20 mouse cellular contexts compared by ENCODE assay signal in the genomic region with DNA sequence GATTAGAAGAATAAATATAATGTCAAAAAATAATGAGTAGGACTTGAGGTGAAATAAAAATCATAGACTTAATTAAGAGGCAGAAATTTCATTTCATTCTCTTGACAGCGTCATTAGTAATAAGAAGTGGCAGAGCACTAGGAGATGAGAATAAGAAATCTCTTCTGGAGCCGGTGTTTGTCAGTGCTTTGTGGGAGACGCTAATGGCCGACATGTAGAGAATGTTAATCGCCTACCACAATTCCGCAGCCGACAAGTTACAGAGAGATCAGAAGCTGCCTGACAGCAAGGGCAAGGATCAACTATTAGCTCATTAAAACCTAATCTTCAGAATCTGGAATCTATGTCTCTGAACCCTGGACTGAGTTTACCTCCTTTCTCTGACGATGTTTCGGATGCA. TPM values are rescaled to one million over a fixed set of nuclear protein-coding genes. Genes with fewer than 3 reads are reported as not detected.
DNase-seq lines count a peak whose midpoint lies in the region; ATAC-seq and TF ChIP-seq lines count a peak whose summit lies in the region.
"Had no signal": no experiment of that assay in that cellular context is flagged by ENCODE, and none has a peak within 500 bp of the region (broad histone marks: within the 10 kb centered on the region; RNA-seq: fewer than 3 reads in every experiment).

No protein-coding gene starts in this region.

- DNase-seq in forebrain, embryonic 14.5 days (ENCODE audit: low spot score), result peak; percentile 15
- DNase-seq in forebrain, embryonic 10.5 days (ENCODE audit: extremely low spot score, low spot score), result no peak
- DNase-seq in layer of hippocampus, adult 2 months (ENCODE audit: low spot score in 2 of 2), result no peak
- DNase-seq in layer of hippocampus, postnatal 25 days (ENCODE audit: extremely low spot score in 1 of 2, low spot score in 1 of 2), result no peak
- DNase-seq in retina, postnatal 1 day, result peak; percentile 27
- DNase-seq: adrenal gland, adult 8-10 months; cerebellum, adult 9-11 months; forebrain, postnatal 0 days; kidney, adult 18-20 months; kidney, postnatal 14 days; liver, embryonic 13.5 days; lung, postnatal 36 days; right cerebral cortex, adult 18-20 months had no signal

- no peak overlapping the region for H3K27ac ChIP-seq in forebrain, embryonic 14.5 days (ENCODE audit: low read depth, low read length)
- H3K27ac ChIP-seq in forebrain, embryonic 10.5 days, result no peak overlapping the region
- H3K27ac ChIP-seq in layer of hippocampus, adult 2 months, result peak overlapping the region; percentile 90
- peak overlapping the region; percentile 51; the same call in 1 of the 2 replicates for H3K27ac ChIP-seq in midbrain, embryonic 13.5 days
- no peak overlapping the region for H3K27ac ChIP-seq in midbrain, embryonic 16.5 days (ENCODE audit: low read length)
- H3K27ac ChIP-seq: embryonic facial prominence, embryonic 13.5 days; heart, embryonic 10.5 days; liver, embryonic 13.5 days; stomach, postnatal 0 days had no signal

- no peaks in the 10 kb centered on the region for H3K9me3 ChIP-seq in forebrain, embryonic 14.5 days (replicated peaks; ENCODE audit: control insufficient read depth, low read length)
- H3K9me3 ChIP-seq in forebrain, embryonic 10.5 days, result no peaks in the 10 kb centered on the region
- no peaks in the 10 kb centered on the region for H3K9me3 ChIP-seq in midbrain, embryonic 13.5 days
- H3K9me3 ChIP-seq in midbrain, embryonic 16.5 days (replicated peaks; ENCODE audit: control insufficient read depth, low read length, poor library complexity, severe bottlenecking), result no peaks in the 10 kb centered on the region
- H3K9me3 ChIP-seq: embryonic facial prominence, embryonic 13.5 days; heart, embryonic 10.5 days; liver, embryonic 13.5 days had no signal

- H3K4me2 ChIP-seq in forebrain, embryonic 14.5 days (ENCODE audit: low read length), result no peak overlapping the region
- no peak overlapping the region for H3K4me2 ChIP-seq in midbrain, embryonic 13.5 days (replicated peaks)
- H3K4me2 ChIP-seq in midbrain, embryonic 16.5 days (ENCODE audit: low read length), result no peak overlapping the region
- H3K4me2 ChIP-seq: embryonic facial prominence, embryonic 13.5 days; liver, embryonic 13.5 days had no signal

- H3K9ac ChIP-seq in forebrain, embryonic 14.5 days (ENCODE audit: low read length), result no peak overlapping the region
- no peak overlapping the region for H3K9ac ChIP-seq in midbrain, embryonic 13.5 days (replicated peaks)
- H3K9ac ChIP-seq in midbrain, embryonic 16.5 days (ENCODE audit: low read depth, low read length), result no peak overlapping the region
- H3K9ac ChIP-seq: embryonic facial prominence, embryonic 13.5 days; forebrain, postnatal 0 days; liver, embryonic 13.5 days had no signal

- no peaks in the 10 kb centered on the region for H3K36me3 ChIP-seq in forebrain, embryonic 14.5 days (ENCODE audit: control insufficient read depth, insufficient read depth, low read length)
- H3K36me3 ChIP-seq in forebrain, embryonic 10.5 days (replicated peaks), result no peaks in the 10 kb centered on the region
- no peaks in the 10 kb centered on the region for H3K36me3 ChIP-seq in midbrain, embryonic 13.5 days
- H3K36me3 ChIP-seq in midbrain, embryonic 16.5 days (ENCODE audit: control insufficient read depth, insufficient read depth, low read length), result no peaks in the 10 kb centered on the region
- H3K36me3 ChIP-seq: embryonic facial prominence, embryonic 13.5 days; heart, embryonic 10.5 days; liver, embryonic 13.5 days had no signal

- 57% methylated on average over 9 of the region's 9 CpGs for WGBS in forebrain, embryonic 14.5 days
- WGBS in forebrain, embryonic 10.5 days, result 81% methylated on average over 9 of the region's 9 CpGs
- WGBS in midbrain, embryonic 13.5 days, result 53% methylated on average over 9 of the region's 9 CpGs
- 43% methylated on average over 9 of the region's 9 CpGs for WGBS in midbrain, embryonic 16.5 days

- TF ChIP-seq CTCF in layer of hippocampus, adult 2 months (conservative IDR thresholded peaks at IDR 0.05), result no peak

- no peak overlapping the region for H3K4me3 ChIP-seq in forebrain, embryonic 14.5 days (ENCODE audit: low read depth, low read length)
- no peak overlapping the region for H3K4me3 ChIP-seq in forebrain, embryonic 10.5 days
- H3K4me3 ChIP-seq in layer of hippocampus, adult 2 months, result no peak overlapping the region
- H3K4me3 ChIP-seq in midbrain, embryonic 13.5 days (replicated peaks), result no peak overlapping the region
- H3K4me3 ChIP-seq in midbrain, embryonic 16.5 days (ENCODE audit: low read depth, low read length), result no peak overlapping the region
- H3K4me3 ChIP-seq: embryonic facial prominence, embryonic 13.5 days; heart, embryonic 10.5 days; liver, embryonic 13.5 days had no signal

- no peaks in the 10 kb centered on the region for H3K27me3 ChIP-seq in forebrain, embryonic 14.5 days (replicated peaks; ENCODE audit: control insufficient read depth, insufficient read depth, low read length)
- H3K27me3 ChIP-seq in forebrain, embryonic 10.5 days (ENCODE audit: poor library complexity, severe bottlenecking), result no peaks in the 10 kb centered on the region
- H3K27me3 ChIP-seq in midbrain, embryonic 13.5 days, result no peaks in the 10 kb centered on the region
- H3K27me3 ChIP-seq in midbrain, embryonic 16.5 days (ENCODE audit: control insufficient read depth, insufficient read depth, low read depth, low read length), result no peaks in the 10 kb centered on the region
- H3K27me3 ChIP-seq: embryonic facial prominence, embryonic 13.5 days; liver, embryonic 13.5 days; Patski had no signal

- H3K4me1 ChIP-seq in forebrain, embryonic 14.5 days (ENCODE audit: control insufficient read depth, insufficient read depth, low read length), result peaks cover 14% of the 10 kb centered on the region
- peaks cover 16% of the 10 kb centered on the region for H3K4me1 ChIP-seq in forebrain, embryonic 10.5 days
- peaks cover 15% of the 10 kb centered on the region for H3K4me1 ChIP-seq in midbrain, embryonic 13.5 days (replicated peaks)
- peaks cover 8% of the 10 kb centered on the region; the same call in 1 of the 2 replicates for H3K4me1 ChIP-seq in midbrain, embryonic 16.5 days (ENCODE audit: control insufficient read depth, insufficient read depth, low read length)

- no peak for ATAC-seq in forebrain, embryonic 14.5 days
- ATAC-seq in midbrain, embryonic 13.5 days, result no peak
- ATAC-seq in midbrain, embryonic 16.5 days, result no peak
- no peak for ATAC-seq in erythroid progenitor cell, adult 5-6 weeks (replicated peaks; ENCODE audit: low FRiP score, poor library complexity, severe bottlenecking)
- ATAC-seq: forebrain, postnatal 0 days; Patski had no signal

RNA-seq across cellular contexts. Expression of a gene that starts 35.3 kb away (rescaled TPM):
- polyA plus RNA-seq in forebrain, embryonic 14.5 days (2014; fragmentation: Nextera tagmentation; extraction: Ambion mirVana), result 23.4 and 25.9 TPM in 2 replicates
- polyA plus RNA-seq in forebrain, embryonic 10.5 days (2016; fragmentation: Nextera tagmentation; extraction: Ambion mirVana), result 13.3 and 14.0 TPM in 2 replicates
- total RNA-seq in layer of hippocampus, adult 2 months (2021), result 10 to 100 TPM; 31.6 to 32.6 TPM
- total RNA-seq in layer of hippocampus, postnatal 25 days (2021), result 10 to 100 TPM; 27.0 to 29.3 TPM
- polyA plus RNA-seq in midbrain, embryonic 13.5 days (2015; fragmentation: Nextera tagmentation; extraction: Ambion mirVana), result 34.0 and 34.8 TPM in 2 replicates
- polyA plus RNA-seq in midbrain, embryonic 16.5 days (2015; fragmentation: Nextera tagmentation; extraction: Ambion mirVana), result 25.5 and 26.6 TPM in 2 replicates
- total RNA-seq in erythroid progenitor cell, adult 5-6 weeks (2015; ENCODE audit: low replicate concordance), result 19.8 and 39.4 TPM in 2 replicates
- total RNA-seq in erythroid progenitor cell, adult 5-6 weeks (2017; ENCODE audit: low replicate concordance), result 23.0 and 46.1 TPM in 2 replicates

RNA-seq across cellular contexts. Expression of a gene that starts 35.4 kb away (rescaled TPM):
- 6.2 and 7.2 TPM in 2 replicates for polyA plus RNA-seq in forebrain, embryonic 14.5 days (2014; fragmentation: Nextera tagmentation; extraction: Ambion mirVana)
- 12.8 and 13.8 TPM in 2 replicates for polyA plus RNA-seq in forebrain, embryonic 10.5 days (2016; fragmentation: Nextera tagmentation; extraction: Ambion mirVana)
- 10 to 100 TPM; 19.3 to 22.3 TPM for total RNA-seq in layer of hippocampus, adult 2 months (2021)
- 10 to 100 TPM; 17.3 to 27.5 TPM for total RNA-seq in layer of hippocampus, postnatal 25 days (2021)
- 8.1 and 9.6 TPM in 2 replicates for polyA plus RNA-seq in midbrain, embryonic 13.5 days (2015; fragmentation: Nextera tagmentation; extraction: Ambion mirVana)
- polyA plus RNA-seq in midbrain, embryonic 16.5 days (2015; fragmentation: Nextera tagmentation; extraction: Ambion mirVana), result 6.7 and 8.1 TPM in 2 replicates
- 56.2 and 71.3 TPM in 2 replicates for total RNA-seq in erythroid progenitor cell, adult 5-6 weeks (2015; ENCODE audit: low replicate concordance)
- total RNA-seq in erythroid progenitor cell, adult 5-6 weeks (2017; ENCODE audit: low replicate concordance), result 108 and 110 TPM in 2 replicates

RNA-seq across cellular contexts. Expression of a gene that starts 38.6 kb away (rescaled TPM):
- 9.1 and 9.4 TPM in 2 replicates for polyA plus RNA-seq in forebrain, embryonic 14.5 days (2014; fragmentation: Nextera tagmentation; extraction: Ambion mirVana)
- polyA plus RNA-seq in forebrain, embryonic 10.5 days (2016; fragmentation: Nextera tagmentation; extraction: Ambion mirVana), result 1.6 and 2.2 TPM in 2 replicates
- total RNA-seq in layer of hippocampus, adult 2 months (2021), result 10 to 100 TPM; 58.1 to 65.6 TPM
- total RNA-seq in layer of hippocampus, postnatal 25 days (2021), result 10 to 100 TPM; 54.9 to 62.0 TPM
- 9.7 and 10.2 TPM in 2 replicates for polyA plus RNA-seq in midbrain, embryonic 13.5 days (2015; fragmentation: Nextera tagmentation; extraction: Ambion mirVana)
- polyA plus RNA-seq in midbrain, embryonic 16.5 days (2015; fragmentation: Nextera tagmentation; extraction: Ambion mirVana), result 13.7 and 15.0 TPM in 2 replicates
- 25.2 and 31.0 TPM in 2 replicates for total RNA-seq in erythroid progenitor cell, adult 5-6 weeks (2015; ENCODE audit: low replicate concordance)
- 27.2 and 29.7 TPM in 2 replicates for total RNA-seq in erythroid progenitor cell, adult 5-6 weeks (2017; ENCODE audit: low replicate concordance)

Comparison
In these comparisons a context has a peak if more than half of its experiments do, and no peak if none do; other contexts are left out.
1. DNase-seq: peak in forebrain, embryonic 14.5 days (single experiment) and retina, postnatal 1 day (single experiment); none in forebrain, embryonic 10.5 days (single experiment), layer of hippocampus, adult 2 months (0 of 2) and layer of hippocampus, postnatal 25 days (0 of 2).
2. H3K27ac ChIP-seq: peak in layer of hippocampus, adult 2 months (single experiment) and midbrain, embryonic 13.5 days (single experiment); none in forebrain, embryonic 14.5 days (single experiment), forebrain, embryonic 10.5 days (single experiment) and midbrain, embryonic 16.5 days (single experiment).